Mouse (Mus musculus): Measurements from ENCODE around the gene Krt14.

DNA sequence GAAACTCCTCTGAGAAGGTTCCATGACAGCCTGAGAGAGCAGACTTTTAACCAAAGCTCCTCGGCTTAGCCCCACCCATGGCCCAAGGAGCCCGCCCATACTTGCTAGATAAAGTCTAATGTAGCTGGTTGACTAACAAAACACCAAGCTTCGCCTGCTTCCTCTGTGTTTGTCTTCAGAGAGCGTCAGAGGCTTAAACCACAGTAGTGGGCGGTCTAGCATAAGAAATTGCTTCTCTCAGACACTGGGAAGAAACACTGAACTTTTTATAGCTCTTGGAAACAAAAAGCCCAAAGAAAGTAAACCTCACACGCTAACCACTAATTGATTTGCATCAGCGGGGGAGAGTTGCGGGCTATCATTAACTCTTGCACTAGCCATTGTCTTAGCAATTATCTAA lies 14.4 kb upstream of the Krt14 start:
- TF ChIP-seq CTCF (IDR thresholded peaks at IDR 0.05; ENCODE audit: low read depth, low read length) (no peak), GATA2 (IDR thresholded peaks at IDR 0.05; ENCODE audit: borderline replicate concordance, low read depth, low read length) (no peak)
